Mouse (Mus musculus): ENCODE results near the gene Arpc4. TPM values are rescaled to one million over a fixed set of nuclear protein-coding genes. Genes with fewer than 3 reads are reported as not detected.

The Arpc4 gene
- polyA plus RNA-seq, 1 experiment = 116 TPM

Other genes starting within 250 kb of the Arpc4 start
- 0.22 and 0.35 TPM in 2 replicates for gene Lhfpl4, start 182.7 kb upstream of the Arpc4 start, polyA plus RNA-seq (2012; rRNA removed)
- 22.5 and 26.5 TPM in 2 replicates for gene Mtmr14, start 140.3 kb upstream of the Arpc4 start, polyA plus RNA-seq (2012; rRNA removed)
- gene Cpne9, start 95.8 kb upstream of the Arpc4 start, polyA plus RNA-seq (2012; rRNA removed) = 0.03 and 0.18 TPM in 2 replicates
- 18.3 and 19.7 TPM in 2 replicates for gene Brpf1, start 71.0 kb upstream of the Arpc4 start, polyA plus RNA-seq (2012; rRNA removed)
- 16.3 and 19.1 TPM in 2 replicates for gene Ogg1, start 51.1 kb upstream of the Arpc4 start, polyA plus RNA-seq (2012; rRNA removed)
- gene Camk1, start 34.1 kb upstream of the Arpc4 start, polyA plus RNA-seq (2012; rRNA removed) = 71.5 and 80.8 TPM in 2 replicates
- gene Tada3, start 232 bp upstream of the Arpc4 start, polyA plus RNA-seq (2012; rRNA removed) = 36.3 and 38.5 TPM in 2 replicates
- 6.3 and 8.5 TPM in 2 replicates for gene Ttll3, start 11.1 kb downstream of the Arpc4 start, polyA plus RNA-seq (2012; rRNA removed)
- 11.8 and 17.3 TPM in 2 replicates for gene Rpusd3, start 41.2 kb downstream of the Arpc4 start, polyA plus RNA-seq (2012; rRNA removed)
- gene Cidec, start 57.6 kb downstream of the Arpc4 start, polyA plus RNA-seq (2012; rRNA removed) = 31.0 and 68.5 TPM in 2 replicates
- gene Jagn1, start 64.5 kb downstream of the Arpc4 start, polyA plus RNA-seq (2012; rRNA removed) = 54.5 and 61.3 TPM in 2 replicates
- 71.8 and 87.7 TPM in 2 replicates for gene Il17re, start 80.4 kb downstream of the Arpc4 start, polyA plus RNA-seq (2012; rRNA removed)
- gene Il17rc, start 93.3 kb downstream of the Arpc4 start, polyA plus RNA-seq (2012; rRNA removed) = 62.5 and 65.3 TPM in 2 replicates
- 46.1 and 58.4 TPM in 2 replicates for gene Creld1, start 105.2 kb downstream of the Arpc4 start, polyA plus RNA-seq (2012; rRNA removed)
- 0.10 and 0.18 TPM in 2 replicates for gene Prrt3, start 123.8 kb downstream of the Arpc4 start, polyA plus RNA-seq (2012; rRNA removed)
- gene Emc3, start 153.5 kb downstream of the Arpc4 start, polyA plus RNA-seq (2012; rRNA removed) = 82.4 and 83.8 TPM in 2 replicates
- 4.7 and 5.8 TPM in 2 replicates for gene Fancd2, start 153.6 kb downstream of the Arpc4 start, polyA plus RNA-seq (2012; rRNA removed)
- not detected in 2 replicates for gene Fancd2os, start 222.6 kb downstream of the Arpc4 start, polyA plus RNA-seq (2012; rRNA removed)
- 176 and 195 TPM in 2 replicates for gene Brk1, start 226.7 kb downstream of the Arpc4 start, polyA plus RNA-seq (2012; rRNA removed)
- 14.9 and 22.5 TPM in 2 replicates for gene Vhl, start 245.8 kb downstream of the Arpc4 start, polyA plus RNA-seq (2012; rRNA removed)